Mouse (Mus musculus) yolk sac, embryonic 10.5 days (tissue): ENCODE measurements around the gene Dse.

ENCODE experiments used
- DNase-seq: peaks from one replicate; pipeline ENCODE4 v3.0.0-alpha.2; 2017; ENCODE audit warnings: low spot score

Gene Dse

DNA sequence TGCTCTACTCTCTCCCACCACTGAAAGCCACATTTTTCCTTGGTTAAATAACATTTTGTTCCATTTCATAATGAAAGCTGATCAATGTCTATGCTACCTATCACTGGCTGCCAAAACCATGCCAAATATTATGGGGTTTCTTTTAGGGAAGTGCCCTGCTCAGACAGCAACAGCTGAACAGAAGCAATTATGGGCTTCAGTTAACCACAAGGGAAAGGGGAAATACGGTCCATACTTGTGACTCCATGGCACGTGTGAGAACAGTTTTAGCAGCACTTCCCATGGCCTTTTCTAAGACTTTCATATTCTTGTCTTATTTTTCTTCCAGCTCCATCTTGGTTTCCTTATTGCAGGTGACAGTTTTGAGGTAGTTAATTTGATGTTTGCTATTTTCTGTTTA, 76.2 kb downstream of the Dse start:
- DNase-seq, result no peak

DNA sequence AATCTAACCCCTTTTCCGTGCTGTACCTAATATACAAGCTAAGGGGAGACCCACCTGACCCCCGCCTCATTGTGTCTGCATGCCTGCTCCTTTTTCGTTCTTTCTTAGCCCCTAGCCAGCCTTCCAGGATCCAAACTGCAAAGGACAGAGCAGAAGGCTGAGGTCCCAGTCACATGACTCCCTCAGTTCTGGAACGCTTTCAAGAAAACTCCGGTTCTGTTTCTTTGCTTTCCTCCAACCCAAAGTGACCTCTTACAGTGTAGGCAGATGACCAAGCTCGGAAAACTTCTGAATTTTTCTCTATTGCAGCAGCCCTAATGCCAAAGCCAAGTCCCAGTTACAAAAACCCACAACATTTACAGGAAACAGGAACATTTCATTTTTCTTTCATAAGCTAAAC, 79.1 kb downstream of the Dse start:
- DNase-seq, result no peak

DNA sequence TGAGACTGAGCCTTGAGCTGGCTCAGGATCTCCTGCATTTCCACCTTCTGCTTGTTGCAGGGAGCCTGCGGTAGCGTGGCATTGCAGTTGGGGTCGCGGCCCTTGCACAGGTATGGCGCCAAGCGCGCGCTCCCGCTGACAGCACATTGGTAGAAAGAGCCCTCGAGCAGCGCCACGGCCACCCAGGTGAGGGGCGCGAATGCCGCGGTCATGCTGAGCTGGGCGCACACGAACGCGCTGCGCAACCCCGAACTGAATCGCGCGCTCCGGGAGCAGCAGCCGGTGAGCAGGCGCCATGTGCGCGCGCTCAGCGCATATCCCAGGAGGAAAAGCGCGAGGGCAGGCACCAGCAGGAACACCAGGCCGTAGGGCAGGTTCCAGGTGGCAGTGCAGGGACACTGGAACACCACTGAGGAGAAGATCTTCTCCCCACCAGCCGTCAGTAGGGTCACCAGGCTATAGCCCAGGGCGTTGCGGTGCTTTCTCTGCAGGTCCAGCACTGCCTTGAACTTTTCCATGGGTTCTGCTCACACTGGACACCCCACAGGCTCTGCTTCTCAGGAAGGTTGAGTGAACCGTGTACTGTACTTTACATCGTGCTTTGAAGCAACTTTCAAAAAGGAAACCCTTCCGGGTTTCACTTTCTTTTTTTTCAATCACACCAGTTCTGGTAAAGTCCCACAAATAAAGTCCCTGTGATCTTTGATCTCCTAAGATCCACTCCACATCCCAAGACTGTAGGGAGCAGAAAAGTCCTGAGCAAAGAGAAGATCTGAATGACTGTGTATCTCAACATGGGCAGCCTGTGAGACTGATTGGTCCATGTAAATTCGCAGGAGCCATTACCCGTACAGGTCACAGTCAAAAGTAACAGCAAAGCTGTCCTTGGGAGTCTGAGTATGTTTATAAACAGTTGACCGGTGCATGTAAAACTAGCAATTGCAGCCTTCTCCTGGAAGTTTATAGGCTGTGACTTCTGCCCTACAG, 79.8 kb downstream of the Dse start, which contains the start of gene Calhm6:
Calhm6 (minus strand) TSS at position 593 of the 987 bp plus-strand sequence.
- peak; percentile 36 for DNase-seq

DNA sequence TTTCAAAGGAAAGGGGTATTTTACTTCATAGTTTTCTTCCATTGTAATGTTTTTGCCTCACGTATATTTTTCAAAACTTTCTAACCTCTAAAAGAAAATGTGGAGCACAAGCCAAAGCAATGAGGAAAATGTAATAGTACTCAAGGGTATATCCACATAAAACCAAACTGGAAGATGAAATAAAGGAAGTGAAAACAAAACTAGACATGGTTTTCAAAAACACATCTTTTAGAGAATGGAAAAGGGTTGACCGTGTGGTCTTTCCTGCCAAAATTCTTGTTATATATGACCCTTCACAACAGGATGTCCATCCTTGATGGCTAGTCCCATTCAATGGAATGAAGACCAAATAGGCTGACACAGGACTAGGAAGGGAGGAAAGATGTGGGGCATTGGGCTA, 89.1 kb downstream of the Dse start:
- no peak for DNase-seq

DNA sequence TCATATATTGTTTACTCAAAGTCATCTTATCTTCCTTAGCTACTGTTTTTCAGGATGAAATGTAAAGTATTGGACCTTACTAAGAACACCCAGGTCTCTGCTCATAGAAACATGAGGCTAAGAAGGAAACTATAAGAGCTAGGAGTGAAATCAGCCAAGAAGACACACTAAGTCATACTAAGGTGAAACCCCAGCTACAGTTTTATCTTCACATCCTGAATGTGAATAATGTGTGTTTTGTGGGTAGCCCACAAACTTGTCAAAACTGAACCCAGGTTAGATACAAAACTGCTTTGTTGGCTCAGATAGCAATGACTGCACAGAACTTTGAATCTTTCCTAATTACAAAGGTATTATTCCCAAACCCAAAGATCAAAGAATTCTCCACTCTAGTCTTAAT, 89.7 kb downstream of the Dse start:
- no peak for DNase-seq

DNA sequence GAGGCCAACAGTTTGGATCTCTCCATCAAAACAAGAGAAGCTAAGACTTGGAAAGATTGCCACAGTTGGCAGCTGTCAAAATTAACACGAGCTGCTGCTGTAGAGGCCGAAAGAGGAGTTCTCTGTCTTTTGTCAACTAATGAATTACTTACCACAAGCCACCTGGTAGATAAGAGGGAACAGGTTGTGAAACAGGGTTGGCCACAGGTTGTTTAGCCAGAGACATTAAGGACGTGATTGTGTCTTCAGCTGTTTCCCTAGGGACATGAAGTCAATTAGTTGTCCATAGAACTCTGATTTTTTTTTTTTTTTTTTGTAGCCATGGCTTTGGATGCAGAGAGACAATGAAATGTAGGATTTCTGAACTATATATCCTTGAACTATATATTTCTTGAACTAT, 90.4 kb downstream of the Dse start:
- no peak for DNase-seq

DNA sequence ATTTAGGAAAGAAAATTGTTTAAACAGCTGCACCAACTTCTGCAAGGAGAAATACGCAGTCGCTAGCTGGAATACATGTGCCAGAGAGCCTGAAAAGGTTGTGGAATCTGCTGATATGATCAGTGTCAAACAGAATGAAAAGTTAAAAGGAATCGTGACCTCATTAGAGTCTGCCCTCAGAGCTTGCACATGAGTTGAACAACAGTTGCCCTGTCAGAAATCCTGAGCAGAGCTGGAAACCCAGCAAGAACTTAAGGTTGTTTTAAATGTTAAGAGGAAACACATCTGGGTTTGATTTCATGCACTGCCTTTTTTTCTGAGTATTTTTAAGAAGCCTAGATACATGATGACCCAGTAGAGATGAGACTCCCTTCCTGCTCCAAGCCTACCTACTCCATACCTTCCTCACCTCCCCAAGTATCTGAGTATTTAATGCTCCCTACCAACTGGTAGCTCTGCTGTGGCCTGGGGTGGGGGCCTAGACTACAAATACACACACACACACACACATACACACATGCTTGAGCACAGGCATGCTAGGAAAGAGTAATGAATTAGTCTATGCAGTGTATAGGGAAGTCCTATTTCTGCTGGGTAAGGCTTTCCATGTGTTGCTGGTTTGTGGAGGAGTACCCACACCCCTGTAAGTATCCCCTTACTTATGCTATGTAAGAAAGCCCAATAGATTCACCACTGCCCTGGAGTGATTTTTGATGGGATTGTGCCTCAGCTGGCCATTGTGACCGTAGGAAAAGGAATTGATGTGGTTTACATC, 95.4 kb downstream of the Dse start:
- DNase-seq, result no peak

DNA sequence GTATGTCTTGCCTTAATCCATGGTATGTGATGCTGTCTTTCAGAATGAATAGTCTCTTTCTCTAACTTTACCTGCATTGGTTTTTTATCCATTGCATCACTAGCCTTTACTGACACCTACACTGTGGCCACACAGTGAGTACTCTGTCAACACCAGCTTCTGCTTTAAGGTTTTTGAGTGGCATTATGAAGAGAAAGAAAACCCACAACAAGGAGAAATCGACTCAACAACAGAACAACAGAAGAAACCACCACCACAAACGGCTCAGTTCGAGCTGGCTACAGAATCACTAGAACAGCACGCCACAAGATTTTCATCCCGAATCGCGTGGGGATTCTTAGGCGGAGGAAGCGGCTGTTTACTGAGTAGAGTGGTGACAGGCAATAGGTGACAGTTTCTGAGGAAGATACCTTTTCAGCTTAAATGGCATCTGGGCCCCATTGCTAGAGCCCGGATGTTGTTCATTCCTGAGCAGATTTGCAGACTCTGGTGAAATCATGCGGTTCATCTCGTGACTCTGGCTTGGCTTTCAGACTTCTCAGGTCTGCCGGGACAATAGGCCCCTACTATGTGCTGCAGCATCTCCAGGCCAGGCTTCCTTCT, 96.6 kb downstream of the Dse start:
- no peak for DNase-seq
